Mouse (Mus musculus) testis, adult 2 months (tissue): ENCODE results near the gene Birc6.

ENCODE experiments used
- CTCF ChIP-seq: fragments of 200-500 bp; IDR thresholded peaks from 2 replicates; pipeline ENCODE4 v1.5.1; 2012; ENCODE audit warnings: low read depth, mild to moderate bottlenecking, inconsistent platforms, low read length, moderate library complexity; ENCODE audit not compliant: control insufficient read depth, insufficient read depth, insufficient replicate concordance
- POLR2A ChIP-seq: fragments of 200-500 bp; IDR thresholded peaks from 2 replicates; pipeline ENCODE4 v1.6.1; 2012; ENCODE audit warnings: low read depth, mild to moderate bottlenecking, inconsistent platforms, low read length, moderate library complexity; ENCODE audit not compliant: control insufficient read depth

DNA sequence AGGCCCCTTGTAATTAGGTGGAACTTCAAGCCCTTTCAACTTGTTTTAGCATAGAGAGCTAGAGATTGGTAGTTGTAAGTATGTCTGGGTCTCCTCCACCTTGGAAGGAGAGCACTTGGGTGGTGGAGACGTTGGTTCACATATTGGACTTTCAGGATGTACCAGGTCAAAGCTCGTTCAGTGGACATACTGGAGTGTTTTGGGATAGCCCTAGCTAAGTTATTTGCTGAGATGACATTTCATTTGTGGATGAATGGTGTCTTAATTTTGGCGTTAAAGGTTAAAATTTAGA lies 1.4 kb downstream of the Birc6 start:
- TF ChIP-seq POLR2A (no peak), CTCF (no peak)
